Mouse (Mus musculus): ENCODE data around the gene Tirap. TPM values are rescaled to one million over a fixed set of nuclear protein-coding genes. Genes with fewer than 3 reads are reported as not detected.

Gene Tirap
- 1 to 10 TPM; 1.6 to 2.7 TPM for total RNA-seq (2021)
- long read RNA-seq, experiment 1, partial matches to known transcripts, result 0 of 2 reads
- long read RNA-seq, experiment 1, other reads (novel, unspliced or antisense), result 0 of 2 reads
- long read RNA-seq, experiment 2, partial matches to known transcripts, result 1 of 6 reads
- long read RNA-seq, experiment 2, other reads (novel, unspliced or antisense), result 4 of 6 reads

DNA sequence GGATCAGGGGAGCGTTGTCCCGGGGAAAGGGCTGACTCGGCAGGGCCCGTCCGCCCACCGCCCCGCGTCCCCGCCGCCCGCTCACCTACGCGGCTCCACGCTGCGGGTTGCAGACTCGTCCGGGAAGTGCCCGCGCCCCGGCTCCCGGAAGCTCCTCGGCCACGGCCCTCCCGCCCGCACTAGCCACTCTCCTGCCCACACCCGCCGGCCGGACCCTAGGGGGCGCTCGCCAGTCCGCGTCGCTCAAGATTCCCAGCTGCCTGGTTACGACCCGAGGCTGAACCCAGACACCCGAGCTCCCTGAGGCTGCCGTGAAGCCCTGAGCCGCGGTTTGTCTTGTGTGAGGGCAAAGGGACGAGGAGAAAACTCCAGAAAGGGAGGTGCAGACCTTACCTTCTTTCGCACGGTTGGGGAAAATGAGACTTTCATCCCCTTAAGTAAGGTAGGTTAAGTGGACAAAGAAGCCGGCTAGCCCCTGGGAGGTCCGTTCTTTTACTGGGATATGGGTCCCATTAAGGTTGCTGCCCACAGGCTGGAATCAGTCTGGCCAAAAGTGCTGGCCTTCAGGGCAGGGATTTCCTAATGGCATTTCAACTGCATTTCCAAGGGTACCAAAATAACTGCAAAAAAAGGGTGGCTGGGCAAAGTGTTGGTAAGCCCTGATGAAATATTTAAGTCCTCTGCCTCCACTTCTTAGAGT, at the start of gene Tirap, which contains the start of gene Srpr:
Tirap (minus strand) TSS at position 520 of the 700 bp plus-strand sequence.
Srpr (plus strand) TSS at position 404 of the 700 bp plus-strand sequence.
- DNase-seq (ENCODE audit: low spot score in 2 of 2), result peak; percentile 73 to 82
- peak within 1 kb of the TSS; percentile 67 for H3K27ac ChIP-seq
- TF ChIP-seq CTCF (conservative IDR thresholded peaks at IDR 0.05), result peak; percentile 91
- peak within 1 kb of the TSS; percentile 73 for H3K4me3 ChIP-seq

DNA sequence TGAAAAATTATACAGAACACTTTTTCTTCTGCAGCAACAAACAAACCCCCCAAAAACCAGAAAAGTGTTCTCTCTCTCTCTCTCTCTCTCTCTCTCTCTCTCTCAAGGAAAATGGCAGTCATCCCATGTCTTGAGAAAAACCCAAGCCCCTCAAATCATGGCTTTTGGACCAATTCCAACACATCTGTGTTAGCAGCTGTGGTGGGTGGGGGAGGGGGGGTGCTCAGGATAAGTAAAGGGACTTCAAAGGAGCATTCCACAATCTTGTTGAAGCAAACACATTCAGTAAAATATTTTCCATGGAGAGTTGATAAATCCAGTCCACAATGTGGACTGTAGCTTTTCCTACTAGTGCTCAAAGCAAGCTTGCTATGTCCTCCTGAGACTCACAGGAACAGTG, 49.4 kb upstream of the Tirap start:
- no peak overlapping the region for H3K4me3 ChIP-seq
- no peak for DNase-seq (ENCODE audit: low spot score in 2 of 2)
- H3K27ac ChIP-seq, result no peak overlapping the region
- TF ChIP-seq CTCF (conservative IDR thresholded peaks at IDR 0.05), result no peak

GRCm38 (mm10) chr9:35247405-35247804, 47.3 kb upstream of the Tirap start:
- DNase-seq (ENCODE audit: low spot score in 2 of 2), result no peak
- Histone ChIP-seq H3K27ac (no peak overlapping the region), H3K4me3 (no peak overlapping the region)
- no peak for TF ChIP-seq CTCF (conservative IDR thresholded peaks at IDR 0.05)

- peak; percentile 50 for TF ChIP-seq CTCF (conservative IDR thresholded peaks at IDR 0.05)
- no peak overlapping the region for H3K4me3 ChIP-seq
- H3K27ac ChIP-seq, result no peak overlapping the region
- no peak for DNase-seq (ENCODE audit: low spot score in 2 of 2)
Measured at GRCm38 (mm10) chr9:35239734-35240133, 39.6 kb upstream of the Tirap start.

GRCm38 (mm10) chr9:35238915-35239571, 39.0 kb upstream of the Tirap start:
- no peak overlapping the region for H3K4me3 ChIP-seq
- no peak for DNase-seq (ENCODE audit: low spot score in 2 of 2)
- peak overlapping the region; percentile 37; the same call in 1 of the 2 replicates for H3K27ac ChIP-seq
- TF ChIP-seq CTCF (conservative IDR thresholded peaks at IDR 0.05), result no peak

GRCm38 (mm10) chr9:35238371-35238770, 38.3 kb upstream of the Tirap start:
- DNase-seq (ENCODE audit: low spot score in 2 of 2), result no peak
- no peak overlapping the region for H3K4me3 ChIP-seq
- H3K27ac ChIP-seq, result peak overlapping the region; percentile 37; the same call in 1 of the 2 replicates
- TF ChIP-seq CTCF (conservative IDR thresholded peaks at IDR 0.05), result no peak

GRCm38 (mm10) chr9:35235996-35236395, 35.9 kb upstream of the Tirap start:
- peak overlapping the region; percentile 6; the same call in 1 of the 2 replicates for H3K27ac ChIP-seq
- no peak for DNase-seq (ENCODE audit: low spot score in 2 of 2)
- no peak overlapping the region for H3K4me3 ChIP-seq
- no peak for TF ChIP-seq CTCF (conservative IDR thresholded peaks at IDR 0.05)

DNA sequence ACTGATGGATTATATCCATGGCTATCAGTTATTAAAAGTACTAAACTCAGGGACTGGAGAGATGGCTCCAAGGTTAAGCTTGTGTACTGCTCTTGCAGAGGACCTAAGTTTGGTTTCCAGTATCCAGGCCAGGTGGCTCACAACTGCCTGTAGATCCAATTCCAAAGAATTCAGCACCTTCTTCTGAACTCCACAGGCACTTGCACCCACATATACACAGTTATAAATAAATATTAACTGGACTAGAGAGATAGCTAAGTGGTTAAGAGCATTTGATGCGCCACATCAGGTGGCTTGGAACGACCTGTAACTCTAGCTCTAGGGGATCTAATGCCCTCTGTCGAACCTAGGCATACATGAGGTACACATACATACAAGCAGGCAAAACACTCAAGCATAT, 28.6 kb upstream of the Tirap start:
- no peak for TF ChIP-seq CTCF (conservative IDR thresholded peaks at IDR 0.05)
- DNase-seq (ENCODE audit: low spot score in 2 of 2), result no peak
- H3K4me3 ChIP-seq, result no peak overlapping the region
- H3K27ac ChIP-seq, result no peak overlapping the region

GRCm38 (mm10) chr9:35223466-35223865, 23.4 kb upstream of the Tirap start:
- no peak for TF ChIP-seq CTCF (conservative IDR thresholded peaks at IDR 0.05)
- H3K4me3 ChIP-seq, result no peak overlapping the region
- DNase-seq (ENCODE audit: low spot score in 2 of 2), result no peak
- H3K27ac ChIP-seq, result no peak overlapping the region

DNA sequence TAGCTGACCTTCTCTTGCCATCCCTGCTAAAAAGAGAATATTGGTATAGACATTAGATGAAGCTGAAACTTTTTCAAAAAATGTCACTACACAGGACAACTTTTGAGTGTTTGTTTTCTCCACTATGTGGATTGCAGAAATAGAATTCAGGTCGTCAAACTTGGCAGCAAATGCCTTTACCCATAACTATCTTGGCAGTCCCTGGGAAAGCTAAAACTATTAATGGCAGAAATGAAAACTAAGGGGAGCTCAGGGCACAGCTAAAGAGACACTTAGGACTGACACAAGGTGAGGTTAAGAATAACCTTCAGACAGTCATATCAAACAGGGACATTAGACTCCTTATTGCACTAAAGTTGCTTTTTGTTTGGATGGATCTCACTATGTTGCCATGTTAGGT, 17.9 kb upstream of the Tirap start:
- no peak overlapping the region for H3K27ac ChIP-seq
- H3K4me3 ChIP-seq, result no peak overlapping the region
- no peak for DNase-seq (ENCODE audit: low spot score in 2 of 2)
- TF ChIP-seq CTCF (conservative IDR thresholded peaks at IDR 0.05), result no peak

DNA sequence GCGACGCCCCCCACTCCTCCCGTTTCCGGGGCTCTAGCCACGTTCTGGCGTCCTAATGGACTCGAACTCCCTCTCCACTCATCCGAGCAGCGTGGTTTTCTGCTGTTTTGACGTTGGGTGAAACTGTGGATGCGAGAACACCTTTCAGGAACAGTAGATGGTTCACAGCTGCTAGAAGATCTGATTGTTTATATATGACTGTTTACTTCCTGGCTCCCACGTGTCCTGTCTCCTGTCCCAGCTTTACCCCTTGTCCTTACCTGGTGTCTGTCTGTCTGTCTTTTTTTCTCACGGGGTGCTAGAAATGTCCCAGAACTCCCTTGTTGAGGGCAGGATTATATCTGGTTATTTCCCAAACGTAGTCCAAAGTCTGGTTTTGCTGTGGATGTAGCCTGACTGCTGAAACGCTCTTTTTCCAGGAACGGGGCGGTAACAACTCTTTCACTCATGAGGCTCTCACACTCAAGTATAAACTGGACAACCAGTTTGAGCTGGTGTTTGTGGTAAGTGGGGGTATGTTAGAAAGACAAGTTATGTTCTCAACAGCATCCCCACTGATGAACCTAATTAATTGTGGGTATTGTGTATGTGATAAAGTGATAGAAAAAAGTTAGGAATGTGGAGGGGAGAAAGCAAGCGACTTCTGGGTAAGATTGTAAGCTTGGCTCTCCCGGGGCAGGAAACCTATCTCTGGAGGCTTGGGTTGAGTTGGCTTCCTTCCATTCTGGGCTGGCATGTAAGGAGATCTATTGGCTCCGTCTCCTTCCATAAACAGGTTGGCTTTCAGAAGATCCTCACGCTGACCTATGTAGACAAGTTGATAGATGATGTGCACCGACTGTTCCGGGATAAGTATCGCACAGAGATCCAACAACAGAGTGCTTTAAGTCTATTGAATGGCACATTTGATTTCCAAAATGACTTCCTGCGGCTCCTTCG, 11.8 kb upstream of the Tirap start:
- DNase-seq (ENCODE audit: low spot score in 2 of 2), result no peak
- H3K4me3 ChIP-seq, result peak overlapping the region; percentile 99
- no peak for TF ChIP-seq CTCF (conservative IDR thresholded peaks at IDR 0.05)
- peak overlapping the region; percentile 97 for H3K27ac ChIP-seq

Data from layer of hippocampus, adult 2 months (tissue).